9 mouse cellular contexts compared by ENCODE assay signal in the genomic region with DNA sequence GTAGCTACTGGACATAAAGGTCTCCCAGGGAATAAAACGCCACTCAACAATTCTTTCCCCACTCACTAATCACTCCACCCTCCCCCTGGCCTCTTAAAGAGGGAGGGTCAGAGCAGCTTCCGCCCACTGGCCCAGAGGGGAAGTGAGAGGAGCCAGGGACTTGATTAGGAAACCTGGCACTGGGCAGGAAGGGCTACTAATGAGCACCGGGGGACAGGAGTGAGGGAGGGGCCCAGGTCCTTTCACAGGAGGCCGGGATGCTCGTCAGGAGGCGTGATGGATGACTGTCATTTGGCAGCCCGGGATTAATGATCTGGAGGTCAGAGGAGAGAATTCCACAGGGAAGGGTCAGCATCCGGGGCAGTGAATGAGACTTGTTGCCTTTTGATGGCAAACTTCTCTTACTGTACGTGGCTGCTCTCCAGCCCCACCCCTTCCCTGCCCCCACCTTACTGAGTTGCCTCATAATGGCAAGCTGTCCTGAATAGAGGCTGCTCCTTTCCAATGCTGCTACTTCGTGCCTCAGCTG. TPM values are rescaled to one million over a fixed set of nuclear protein-coding genes. Genes with fewer than 3 reads are reported as not detected.
DNase-seq lines count a peak whose midpoint lies in the region; ATAC-seq lines count a peak whose summit lies in the region.
"Had no signal": no experiment of that assay in that cellular context is flagged by ENCODE, and none has a peak within 500 bp of the region (broad histone marks: within the 10 kb centered on the region; RNA-seq: fewer than 3 reads in every experiment).

No protein-coding gene starts in this region.

- peak overlapping the region; percentile 25 for H3K4me2 ChIP-seq in heart, embryonic 11.5 days
- H3K4me2 ChIP-seq in limb, embryonic 11.5 days (ENCODE audit: low read depth, severe bottlenecking): no peak overlapping the region; the same call in 1 of the 2 replicates
- H3K4me2 ChIP-seq: liver, embryonic 13.5 days had no signal

- H3K27ac ChIP-seq in heart, embryonic 11.5 days (ENCODE audit: low read depth, low read length): peak overlapping the region; percentile 74
- H3K27ac ChIP-seq in limb, embryonic 11.5 days (replicated peaks; ENCODE audit: low read depth, low read length): no peak overlapping the region
- H3K27ac ChIP-seq: liver, embryonic 13.5 days had no signal

- no peak for ATAC-seq in heart, embryonic 11.5 days (replicated peaks; ENCODE audit: insufficient number of reproducible peaks, low FRiP score, low TSS enrichment)
- peak; percentile 47; the same call in 1 of the 2 replicates for ATAC-seq in limb, embryonic 11.5 days (ENCODE audit: insufficient number of reproducible peaks, low FRiP score, low TSS enrichment, low read depth)

- no peak overlapping the region for H3K9ac ChIP-seq in heart, embryonic 11.5 days (ENCODE audit: low read depth, low read length)
- H3K9ac ChIP-seq in limb, embryonic 11.5 days (ENCODE audit: low read length): no peak overlapping the region
- H3K9ac ChIP-seq: liver, embryonic 13.5 days had no signal

- no peaks in the 10 kb centered on the region for H3K27me3 ChIP-seq in heart, embryonic 11.5 days (ENCODE audit: control insufficient read depth, insufficient read depth, low read length)
- H3K27me3 ChIP-seq in limb, embryonic 11.5 days (ENCODE audit: control insufficient read depth, insufficient read depth, low read length): no peaks in the 10 kb centered on the region
- H3K27me3 ChIP-seq: liver, embryonic 13.5 days had no signal

- no peaks in the 10 kb centered on the region for H3K9me3 ChIP-seq in heart, embryonic 11.5 days (replicated peaks; ENCODE audit: control insufficient read depth, low read length)
- H3K9me3 ChIP-seq in limb, embryonic 11.5 days (ENCODE audit: control insufficient read depth, low read length): no peaks in the 10 kb centered on the region
- H3K9me3 ChIP-seq: liver, embryonic 13.5 days had no signal

- no peak overlapping the region for H3K4me3 ChIP-seq in heart, embryonic 11.5 days (ENCODE audit: low read depth, low read length)
- no peak overlapping the region for H3K4me3 ChIP-seq in limb, embryonic 11.5 days (ENCODE audit: low read depth, low read length)
- H3K4me3 ChIP-seq: liver, embryonic 13.5 days had no signal

- peaks cover 13% of the 10 kb centered on the region for H3K36me3 ChIP-seq in heart, embryonic 11.5 days (ENCODE audit: control insufficient read depth, insufficient read depth, low read length)
- peaks cover 5% of the 10 kb centered on the region; the same call in 1 of the 2 replicates for H3K36me3 ChIP-seq in limb, embryonic 11.5 days (ENCODE audit: control insufficient read depth, insufficient read depth, low read length)

- H3K4me1 ChIP-seq in heart, embryonic 11.5 days (ENCODE audit: control insufficient read depth, insufficient read depth, low read length): peaks cover 46% of the 10 kb centered on the region
- H3K4me1 ChIP-seq in limb, embryonic 11.5 days (ENCODE audit: control insufficient read depth, insufficient read depth, low read length): peaks cover 22% of the 10 kb centered on the region

- WGBS in heart, embryonic 11.5 days (ENCODE audit: insufficient replicate concordance): 8% methylated on average over 10 of the region's 10 CpGs
- WGBS in limb, embryonic 11.5 days: 3% methylated on average over 10 of the region's 10 CpGs

- intact Hi-C loops in left cerebral cortex, postnatal 4 days (cut with DNase I): no loop called here

- DNase-seq in ES-CJ7 (ENCODE audit: low read depth, low spot score) (peak; percentile 15), adipocyte (ENCODE audit: low spot score) (peak; percentile 31)
- DNase-seq in limb, embryonic 11.5 days (ENCODE audit: low spot score): peak; percentile 69
- no peak for DNase-seq in left cerebral cortex, postnatal 4 days
- DNase-seq in spleen, adult 12 weeks (ENCODE audit: low spot score): no peak
- no peak for DNase-seq in yolk sac, embryonic 10.5 days (ENCODE audit: low spot score)
- DNase-seq in urinary bladder, postnatal 14 days (ENCODE audit: low spot score): no peak
- DNase-seq: liver, embryonic 13.5 days had no signal

RNA-seq across cellular contexts. Expression of a gene that starts 33.1 kb away (rescaled TPM):
- polyA plus RNA-seq in heart, embryonic 11.5 days (2014; fragmentation: Nextera tagmentation; extraction: Ambion mirVana): 64.2 and 73.5 TPM in 2 replicates
- 69.4 and 72.2 TPM in 2 replicates for polyA plus RNA-seq in limb, embryonic 11.5 days (2014; fragmentation: Nextera tagmentation; extraction: Ambion mirVana)
- 10 to 100 TPM; 74.5 to 75.2 TPM for total RNA-seq in left cerebral cortex, postnatal 4 days (2021)

RNA-seq across cellular contexts. Expression of a gene that starts 37.8 kb away (rescaled TPM):
- 28.0 and 31.7 TPM in 2 replicates for polyA plus RNA-seq in heart, embryonic 11.5 days (2014; fragmentation: Nextera tagmentation; extraction: Ambion mirVana)
- polyA plus RNA-seq in limb, embryonic 11.5 days (2014; fragmentation: Nextera tagmentation; extraction: Ambion mirVana): 35.8 and 38.9 TPM in 2 replicates
- total RNA-seq in left cerebral cortex, postnatal 4 days (2021): 1 to 10 TPM; 9.1 to 9.7 TPM

Comparison
In these comparisons a context has a peak if more than half of its experiments do, and no peak if none do; other contexts are left out.
1. DNase-seq: peak in ES-CJ7 (single experiment), adipocyte (single experiment) and limb, embryonic 11.5 days (single experiment); none in left cerebral cortex, postnatal 4 days (single experiment), spleen, adult 12 weeks (single experiment), yolk sac, embryonic 10.5 days (single experiment) and urinary bladder, postnatal 14 days (single experiment).